Mouse (Mus musculus) monocyte, adult 5-6 weeks (primary cell): ENCODE measurements around the gene Sh3bp5. TPM values are rescaled to one million over a fixed set of nuclear protein-coding genes. Genes with fewer than 3 reads are reported as not detected.

Experiments used
- ATAC-seq: fragments of 153-309, 156-312 bp; replicated peaks from 2 replicates; pipeline ENCODE4 v1.8.0; 2017; ENCODE audit warnings: mild to moderate bottlenecking; ENCODE audit not compliant: low TSS enrichment, insufficient number of reproducible peaks, severe bottlenecking, poor library complexity, low FRiP score
- total RNA-seq: library from RNA; stranded (forward); fragments of 200-1000, 200-491, 200-594 nt; gene quantifications from 3 replicates; pipeline ENCODE4 v1.2.3, GENCODE M21; 2017

Sh3bp5 gene
- total RNA-seq, 1 experiment from 2014 or later = 51.1 TPM

DNA sequence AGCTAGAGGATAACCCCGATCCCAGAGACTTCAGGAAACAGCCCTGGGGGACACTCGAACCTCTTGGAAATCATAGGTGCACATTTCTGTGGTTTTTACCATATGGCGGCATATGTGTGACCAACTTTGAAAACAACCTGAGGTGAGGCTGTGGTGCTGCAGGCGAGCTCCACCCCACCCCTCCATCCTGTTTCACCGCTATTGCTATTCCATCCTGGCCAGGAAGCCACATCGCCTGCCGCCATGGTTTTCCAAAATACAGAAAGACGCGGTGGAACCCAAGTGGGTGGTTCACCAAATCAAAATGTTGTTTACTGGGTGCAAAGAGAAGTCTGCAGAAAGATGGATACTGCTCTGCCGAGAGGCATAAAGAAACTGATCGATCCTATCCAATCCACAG is 37.1 kb downstream of the Sh3bp5 start:
- ATAC-seq = no peak

DNA sequence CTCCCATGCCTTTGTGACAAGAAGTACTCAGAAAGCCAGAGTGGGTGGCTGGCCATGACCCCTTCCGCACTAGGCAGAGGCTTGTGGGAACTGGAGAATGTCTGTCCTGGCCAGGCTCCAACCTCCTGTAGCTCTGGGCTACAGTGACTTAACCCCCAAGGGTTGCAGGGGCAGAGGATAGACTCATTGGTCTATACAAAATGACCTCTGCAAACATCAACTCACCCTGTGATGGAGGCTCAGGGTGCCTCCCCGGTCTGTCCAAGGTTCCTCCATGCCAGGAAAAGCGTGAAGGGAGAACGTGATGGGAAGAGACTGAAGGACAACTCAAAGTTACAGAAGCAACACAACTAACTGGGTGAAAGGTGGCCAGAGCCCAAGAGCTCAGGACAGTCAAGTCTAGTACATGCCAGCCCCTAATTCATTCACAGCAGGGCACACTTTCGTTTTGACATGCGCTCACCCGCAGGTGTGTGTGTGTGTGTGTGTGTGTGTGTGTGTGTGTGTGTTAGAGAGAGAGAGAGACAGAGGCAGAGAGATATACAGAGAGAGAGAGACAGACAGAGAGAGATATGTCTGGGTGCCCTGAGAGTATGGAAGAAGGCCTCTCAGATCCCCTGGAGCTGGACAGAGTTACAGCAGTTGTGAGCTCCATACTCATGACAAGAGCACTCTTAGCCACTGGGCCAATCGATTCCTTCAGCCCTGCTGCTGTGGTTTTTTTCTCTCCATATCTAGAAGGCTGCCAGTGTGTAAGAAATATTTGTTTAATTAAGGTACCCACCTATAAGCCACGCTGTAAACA is 37.9 kb downstream of the Sh3bp5 start:
- no peak for ATAC-seq

DNA sequence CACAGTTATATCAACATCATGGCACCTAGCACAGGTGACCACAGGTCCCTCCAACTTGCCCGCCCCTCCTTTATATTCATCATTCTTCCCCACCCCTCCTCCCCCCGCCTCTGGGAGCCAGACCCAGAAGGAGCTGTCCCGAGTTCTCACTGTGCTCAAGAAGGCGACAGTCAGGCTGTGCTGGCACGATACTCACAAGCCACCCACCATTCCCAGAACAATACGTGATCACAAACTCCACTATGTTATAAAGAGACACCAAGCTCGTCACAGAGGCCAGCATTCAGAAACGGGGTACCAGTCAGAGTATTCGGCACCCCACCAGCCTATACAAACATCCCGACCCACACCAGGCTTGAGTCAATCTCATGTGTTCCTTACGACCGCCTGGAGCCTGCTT is 38.5 kb downstream of the Sh3bp5 start:
- ATAC-seq = no peak

GRCm38 (mm10) chr14:31396428-31396827 is 39.5 kb downstream of the Sh3bp5 start:
- no peak for ATAC-seq

GRCm38 (mm10) chr14:31395629-31396199 is 40.2 kb downstream of the Sh3bp5 start:
- no peak for ATAC-seq

DNA sequence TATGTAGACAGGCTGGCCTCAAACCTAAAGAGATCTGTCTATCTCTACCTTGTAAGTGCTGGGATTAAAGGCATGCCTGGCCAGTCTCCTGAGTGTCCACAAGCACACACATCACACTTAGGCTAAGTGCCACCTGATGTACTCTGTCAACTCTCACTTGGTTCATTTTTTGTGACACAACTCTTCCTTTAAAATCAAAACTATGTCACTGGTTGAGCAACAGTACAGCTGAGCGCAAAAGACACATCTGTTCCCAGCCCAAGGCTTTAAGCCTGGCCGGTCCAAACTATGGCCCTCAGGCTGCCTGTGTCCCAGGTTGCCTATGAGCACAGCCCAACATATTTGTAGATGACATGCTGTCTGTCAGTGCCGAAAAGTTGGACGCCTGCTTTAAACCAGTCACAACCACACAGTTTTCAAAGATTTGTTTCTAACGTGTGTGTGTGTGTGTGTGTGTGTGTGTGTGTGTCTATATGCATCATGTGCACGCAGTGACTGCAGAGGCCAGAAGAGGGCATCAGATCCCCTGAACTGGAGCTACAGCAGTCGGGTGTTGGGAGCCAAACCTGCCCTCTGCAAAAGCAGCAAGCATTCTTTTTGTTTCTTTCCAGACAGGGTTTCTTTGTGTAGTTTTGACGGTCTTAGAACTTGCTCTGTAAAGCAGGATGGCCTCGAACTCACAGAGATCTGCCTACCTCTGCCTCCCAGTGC is 40.9 kb downstream of the Sh3bp5 start:
- no peak for ATAC-seq

DNA sequence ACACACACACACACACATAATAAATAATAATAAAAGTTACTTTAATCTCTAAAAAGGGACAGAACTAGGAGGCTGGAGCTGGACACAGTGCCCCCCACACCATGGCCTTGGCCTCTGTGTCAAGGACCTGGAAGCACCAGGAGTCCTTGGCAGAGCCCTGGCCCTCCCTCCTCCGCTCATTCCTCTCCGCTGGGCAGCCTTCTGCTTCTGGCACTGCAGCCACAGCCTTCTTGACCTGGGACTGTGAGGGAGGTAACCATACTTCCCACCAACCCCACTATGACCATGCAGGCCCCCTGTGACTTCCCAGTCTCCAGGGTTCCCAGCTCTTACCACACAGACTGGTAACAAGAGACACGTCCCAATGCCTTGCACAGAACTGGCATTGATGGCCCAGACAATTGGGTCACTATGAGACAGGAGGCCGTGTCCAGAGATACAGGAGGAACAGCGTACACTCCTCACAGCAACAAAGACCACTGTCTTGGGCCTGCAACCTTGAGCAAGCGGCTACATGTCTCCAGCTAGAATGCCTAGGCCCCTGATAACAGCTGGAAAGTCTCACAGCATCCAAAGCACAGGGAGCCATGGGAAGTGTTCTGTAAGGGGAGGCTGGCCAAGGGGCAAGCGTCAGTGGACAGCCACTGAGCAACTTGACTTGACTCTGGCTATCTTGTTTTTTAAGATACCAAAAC is 41.8 kb downstream of the Sh3bp5 start:
- no peak for ATAC-seq

- ATAC-seq = no peak
Measured at GRCm38 (mm10) chr14:31393546-31393890, 42.4 kb downstream of the Sh3bp5 start.

DNA sequence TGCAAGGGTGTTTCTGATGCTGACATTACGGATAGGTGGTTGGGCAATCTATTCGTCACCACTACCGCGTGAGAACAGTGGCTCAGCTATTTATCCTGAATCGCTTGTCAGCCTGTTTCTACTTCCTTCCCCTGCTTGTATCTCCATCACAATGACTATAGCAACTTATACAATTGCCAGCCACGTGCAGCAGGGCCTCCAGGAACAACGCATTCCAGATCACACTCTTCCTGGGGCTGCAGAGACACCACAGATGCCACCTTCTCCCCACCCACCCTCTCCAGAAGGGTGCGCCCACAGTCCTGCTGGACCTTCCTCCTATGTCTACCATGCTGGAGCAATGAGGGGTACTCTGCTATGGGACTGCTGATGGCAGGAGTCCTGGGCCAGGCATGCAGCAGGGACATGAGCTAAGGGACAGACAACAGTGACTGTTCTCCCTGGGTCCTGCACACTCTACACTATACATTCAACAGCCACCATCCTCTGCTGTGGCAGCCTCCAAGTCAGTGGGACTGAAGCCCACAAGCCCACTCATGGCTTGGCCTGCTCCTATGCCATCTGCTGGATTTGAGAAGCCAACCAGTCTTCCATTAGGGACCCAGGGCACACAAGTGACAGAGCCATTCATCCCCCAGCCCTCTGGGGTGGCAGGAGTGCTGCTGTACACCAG is 42.9 kb downstream of the Sh3bp5 start:
- ATAC-seq = peak; percentile 43

DNA sequence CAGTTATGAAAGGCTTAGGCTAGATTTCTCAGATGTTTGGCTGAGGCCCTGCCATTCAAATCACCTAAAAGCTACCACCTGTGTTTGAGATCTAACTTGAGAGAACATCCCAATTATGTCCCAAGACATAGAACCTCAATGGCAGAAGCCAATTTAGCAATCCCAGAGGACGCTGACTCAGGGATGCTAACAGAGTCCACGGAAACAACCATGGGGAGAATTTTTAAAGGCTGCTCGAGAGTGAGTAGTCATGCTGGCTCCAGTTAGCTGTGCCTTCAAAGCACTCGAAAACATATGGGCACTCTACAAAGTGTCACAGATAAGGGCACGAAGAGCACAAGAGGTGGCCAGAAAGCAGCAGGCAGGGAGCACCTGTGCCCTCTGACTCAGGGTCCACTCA is 43.6 kb downstream of the Sh3bp5 start:
- ATAC-seq = no peak

GRCm38 (mm10) chr14:31389421-31390147 is 46.3 kb downstream of the Sh3bp5 start:
- peak; percentile 78 for ATAC-seq

DNA sequence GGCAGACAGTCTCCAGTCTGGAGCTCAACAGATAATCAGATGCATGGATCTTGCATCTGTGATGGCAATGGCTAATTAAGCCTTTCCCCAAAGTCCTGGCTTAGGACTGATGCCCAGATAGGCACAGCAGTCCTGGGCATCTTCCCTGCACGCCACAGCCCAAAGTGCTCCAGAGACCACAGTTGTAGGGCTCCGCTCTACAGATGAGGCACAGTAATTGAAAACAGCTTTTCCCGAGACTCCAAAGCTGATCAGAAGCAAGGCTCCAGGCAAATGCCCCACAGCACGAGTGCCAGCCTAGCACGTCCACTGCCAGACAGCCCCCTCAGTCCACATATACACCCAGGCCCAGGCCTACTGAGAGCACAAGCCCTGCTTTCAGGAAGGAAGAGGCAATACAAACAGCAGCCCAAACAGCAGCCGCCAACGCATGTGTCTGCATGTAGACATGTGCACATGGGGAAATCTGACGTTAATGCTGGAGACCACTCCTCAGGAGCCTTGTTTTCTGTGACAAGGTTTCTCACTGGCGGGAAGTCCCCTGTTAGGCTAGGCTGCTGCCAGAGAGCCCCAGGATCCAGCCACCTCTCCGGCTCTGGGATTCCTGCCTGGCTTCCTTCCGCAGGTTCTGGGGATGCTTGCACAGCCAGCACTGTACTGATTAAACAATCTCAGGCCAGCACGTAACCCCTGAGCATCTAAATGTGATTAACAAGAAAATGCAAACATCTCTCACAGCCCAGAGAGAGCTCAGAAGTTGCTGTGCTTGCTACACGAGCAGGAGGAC is 47.6 kb downstream of the Sh3bp5 start:
- no peak for ATAC-seq

DNA sequence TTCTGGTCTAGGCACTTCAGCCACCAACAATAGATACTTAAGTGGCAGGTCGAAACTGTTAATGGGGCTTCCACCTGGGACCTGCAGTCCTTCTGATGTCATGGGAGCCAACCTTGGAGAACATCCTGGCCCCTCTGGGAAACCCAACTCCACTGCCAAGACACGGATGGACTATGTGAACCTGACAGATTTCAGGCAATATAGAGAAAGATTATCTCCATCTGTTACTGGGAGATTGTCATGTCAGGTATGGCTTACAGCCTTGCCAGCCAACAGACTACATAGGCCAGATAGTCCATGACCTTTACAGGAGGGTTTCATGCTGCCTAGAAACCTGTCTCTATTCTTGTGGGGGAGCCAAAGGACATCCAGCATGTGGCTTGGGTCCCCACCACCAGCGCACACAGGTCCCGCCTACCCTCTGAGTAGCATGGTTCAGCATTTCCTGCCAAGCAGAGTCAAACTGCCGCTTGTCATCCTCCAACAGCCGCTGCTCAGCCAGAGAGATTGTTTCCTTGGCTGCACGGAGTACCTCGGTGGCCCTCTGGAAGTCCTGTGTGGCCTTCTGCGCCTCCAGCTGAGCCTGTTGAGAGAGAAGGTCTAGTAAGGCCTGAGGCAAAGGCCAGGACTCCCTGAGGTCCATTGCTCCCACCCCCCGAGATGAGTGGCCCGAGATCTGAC is 48.4 kb downstream of the Sh3bp5 start:
- no peak for ATAC-seq

DNA sequence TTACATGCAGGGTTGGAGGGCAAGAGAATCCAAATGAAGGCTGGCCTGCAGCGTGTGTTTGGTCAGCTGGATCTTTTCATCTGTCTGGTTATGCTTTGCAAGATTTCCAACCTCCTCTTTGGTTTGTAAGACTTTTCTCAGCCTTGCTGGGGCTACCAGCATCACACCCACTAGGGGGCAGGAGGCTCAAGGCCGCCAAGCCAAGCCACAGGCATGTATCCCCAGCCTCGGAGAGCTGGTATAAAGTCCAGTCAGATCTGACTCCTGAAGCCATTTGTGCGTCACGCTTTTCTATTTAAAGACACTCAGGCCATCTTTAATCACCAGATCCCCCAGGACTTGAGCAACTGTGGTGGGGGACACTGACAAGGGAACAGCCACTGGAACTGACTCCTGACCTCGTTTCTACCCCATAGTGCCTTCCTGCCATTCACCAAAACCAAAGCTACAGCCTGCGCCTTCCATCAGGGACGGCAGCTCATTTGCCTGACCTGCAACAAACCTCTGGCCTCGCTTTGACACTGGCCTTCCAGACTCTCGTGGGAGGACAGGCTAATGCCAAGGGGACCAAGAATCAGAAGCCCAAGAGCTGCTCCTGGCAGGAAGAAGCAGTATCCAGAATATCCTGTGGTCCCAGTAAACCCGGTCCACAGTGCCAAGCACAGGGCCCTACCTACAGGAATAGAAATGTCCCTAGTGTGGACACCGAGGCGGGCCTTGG is 49.7 kb downstream of the Sh3bp5 start:
- ATAC-seq = peak; percentile 55; the same call in 1 of the 2 replicates

DNA sequence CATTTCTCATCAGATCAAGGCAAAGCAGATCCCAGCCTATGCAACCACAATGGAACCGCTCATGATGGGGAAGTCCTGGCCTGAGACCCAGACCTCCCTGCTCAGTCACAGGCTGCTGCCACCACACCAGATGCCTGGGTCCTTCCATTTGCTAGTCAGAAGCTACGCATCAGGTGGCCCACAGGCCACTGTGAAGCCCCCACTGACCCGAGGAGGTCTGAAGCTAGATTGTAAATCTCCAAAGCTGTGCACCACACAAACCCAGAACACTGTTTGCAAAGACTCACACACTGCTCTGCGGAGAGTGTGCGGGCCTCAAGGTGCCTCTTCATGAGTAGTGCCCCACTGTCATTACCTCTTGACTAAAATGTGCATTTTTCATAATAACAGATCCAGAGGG is 50.5 kb downstream of the Sh3bp5 start:
- ATAC-seq = no peak
